Mouse (Mus musculus) E14TG2a.4 (cell line): ENCODE measurements around the gene Hist1h3d.
"Not testable (repeated sequence)": the region's sequence is repeated elsewhere in the genome, so short reads cannot be mapped to it uniquely, and the experiment has no call there.

ENCODE experiments used
- H3K27me3 ChIP-seq: 2 replicates; pipeline ENCODE4 v1.6.1; 2014; ENCODE audit warnings: low read length, control low read depth; ENCODE audit not compliant: insufficient read depth
- H3K36me3 ChIP-seq: 2 replicates; pipeline ENCODE4 v1.6.1; 2014; ENCODE audit warnings: low read length, control low read depth; ENCODE audit not compliant: insufficient read depth
- H3K4me1 ChIP-seq: replicated peaks from 2 replicates; pipeline ENCODE4 v1.6.1; 2014; ENCODE audit warnings: low read depth, low read length, control low read depth
- H3K4me3 ChIP-seq: replicated peaks from 2 replicates; pipeline ENCODE4 v1.5.1; 2014; ENCODE audit warnings: mild to moderate bottlenecking, low read length
- H3K9me3 ChIP-seq: 2 replicates; pipeline ENCODE4 v1.6.1; 2014; ENCODE audit warnings: low read length, control low read depth
- CTCF ChIP-seq: conservative IDR thresholded peaks from 2 replicates; pipeline ENCODE4 v1.5.1; 2014; ENCODE audit warnings: low read length
- NANOG ChIP-seq: IDR thresholded peaks from 2 replicates; pipeline ENCODE4 v1.6.1; 2014; ENCODE audit warnings: borderline replicate concordance, low read length, mixed read lengths
- POU5F1 ChIP-seq: IDR thresholded peaks from 2 replicates; pipeline ENCODE4 v1.6.1; 2014; ENCODE audit warnings: low read length, borderline replicate concordance

The Hist1h3d gene

GRCm38 (mm10) chr13:23551931-23552914, 23.3 kb upstream of the Hist1h3d start:
- Histone ChIP-seq H3K9me3 (no peaks in the 10 kb centered on the region), H3K27me3 (no peaks in the 10 kb centered on the region), H3K36me3 (no peaks in the 10 kb centered on the region), H3K4me1 (peaks cover 27% of the 10 kb centered on the region), H3K4me3 (peak overlapping the region; percentile 75)
- TF ChIP-seq POU5F1 (no peak), CTCF (no peak), NANOG (no peak)

DNA sequence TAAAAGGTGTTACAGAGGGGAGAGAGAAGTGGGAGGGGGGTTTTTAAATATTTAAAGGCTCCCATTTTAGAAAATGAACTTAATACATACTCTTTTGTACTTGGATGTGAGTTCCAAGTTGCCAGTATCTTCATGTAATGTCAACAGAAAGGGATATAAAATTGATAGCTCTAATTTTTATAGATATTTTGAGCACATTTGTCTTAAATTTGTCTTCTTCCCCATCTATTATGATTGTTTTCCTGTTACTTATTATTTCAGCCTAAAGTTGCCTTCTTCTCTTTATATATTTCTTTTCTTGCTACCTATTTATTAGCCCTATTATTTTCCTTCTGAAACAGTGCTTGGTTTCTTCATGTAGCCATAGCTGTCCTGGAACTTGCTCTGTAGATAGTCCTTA, 22.6 kb upstream of the Hist1h3d start, which contains the start of gene Hist1h1d:
Gene Hist1h1d (plus strand): TSS at position 301 of the 400 bp plus-strand sequence.
- no peaks in the 10 kb centered on the region for H3K9me3 ChIP-seq
- H3K36me3 ChIP-seq, result no peaks in the 10 kb centered on the region
- H3K4me3 ChIP-seq, result peak within 1 kb of the TSS; percentile 75
- H3K27me3 ChIP-seq, result no peaks in the 10 kb centered on the region
- no peak for TF ChIP-seq POU5F1
- TF ChIP-seq NANOG, result no peak
- TF ChIP-seq CTCF, result no peak
- H3K4me1 ChIP-seq, result peaks cover 30% of the 10 kb centered on the region

DNA sequence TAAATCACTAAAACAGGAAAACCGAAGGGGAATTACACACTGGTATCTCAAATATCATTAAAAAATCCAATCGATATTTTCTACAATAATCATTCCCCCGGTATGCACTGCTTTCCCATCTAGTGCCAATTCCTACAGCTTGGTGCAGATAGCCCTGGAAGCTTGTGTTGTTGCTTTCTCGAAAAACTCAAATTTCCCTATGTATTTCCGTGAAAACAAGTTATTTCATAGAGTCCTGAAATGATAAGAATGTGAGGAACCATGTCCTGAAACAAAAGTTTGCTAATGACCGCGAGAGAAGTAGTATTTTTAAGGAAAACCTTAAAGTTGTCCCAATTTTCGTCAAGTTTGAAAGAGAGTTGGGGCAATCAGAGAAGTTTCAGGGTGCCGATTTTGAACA, 21.2 kb upstream of the Hist1h3d start:
- Histone ChIP-seq H3K36me3 (no peaks in the 10 kb centered on the region), H3K27me3 (no peaks in the 10 kb centered on the region), H3K9me3 (no peaks in the 10 kb centered on the region), H3K4me1 (peaks cover 30% of the 10 kb centered on the region), H3K4me3 (peak overlapping the region; percentile 78)
- no peak for TF ChIP-seq NANOG
- TF ChIP-seq POU5F1, result no peak
- TF ChIP-seq CTCF, result no peak

- Histone ChIP-seq H3K4me1 (peaks cover 29% of the 10 kb centered on the region), H3K36me3 (no peaks in the 10 kb centered on the region), H3K9me3 (no peaks in the 10 kb centered on the region), H3K27me3 (no peaks in the 10 kb centered on the region), H3K4me3 (peak overlapping the region; percentile 78)
- TF ChIP-seq CTCF, result no peak
- TF ChIP-seq POU5F1, result no peak
- TF ChIP-seq NANOG, result no peak
Observed at GRCm38 (mm10) chr13:23554925-23555838, 20.4 kb upstream of the Hist1h3d start.

GRCm38 (mm10) chr13:23555839-23556416, 19.6 kb upstream of the Hist1h3d start:
- Histone ChIP-seq H3K9me3 (no peaks in the 10 kb centered on the region), H3K36me3 (no peaks in the 10 kb centered on the region), H3K4me1 (peaks cover 28% of the 10 kb centered on the region), H3K27me3 (no peaks in the 10 kb centered on the region), H3K4me3 (peak overlapping the region; percentile 78)
- TF ChIP-seq POU5F1 (no peak), CTCF (no peak), NANOG (no peak)

DNA sequence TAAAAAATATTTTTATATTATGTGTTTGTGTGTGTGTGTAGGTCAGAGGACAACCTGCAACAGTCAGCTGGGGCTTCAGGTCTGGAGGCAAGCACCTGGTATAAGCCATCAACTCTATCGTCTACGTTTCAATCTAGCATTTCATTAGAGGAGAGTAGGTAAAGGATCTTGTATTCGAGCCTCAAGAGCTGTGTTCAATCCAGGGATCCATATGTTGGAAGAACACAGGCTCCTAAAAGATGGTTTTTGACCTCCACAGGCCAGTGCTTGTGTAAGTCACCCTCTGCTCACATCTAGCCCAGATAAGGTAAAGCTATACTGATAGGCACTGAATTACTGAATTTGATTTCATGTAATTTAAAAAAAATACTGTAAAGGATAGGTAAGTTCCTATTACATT, 18.7 kb upstream of the Hist1h3d start:
- H3K4me1 ChIP-seq, result peaks cover 28% of the 10 kb centered on the region
- no peaks in the 10 kb centered on the region for H3K36me3 ChIP-seq
- no peak for TF ChIP-seq NANOG
- TF ChIP-seq POU5F1, result no peak
- no peak for TF ChIP-seq CTCF
- H3K4me3 ChIP-seq, result no peak overlapping the region
- H3K27me3 ChIP-seq, result no peaks in the 10 kb centered on the region
- no peaks in the 10 kb centered on the region for H3K9me3 ChIP-seq

DNA sequence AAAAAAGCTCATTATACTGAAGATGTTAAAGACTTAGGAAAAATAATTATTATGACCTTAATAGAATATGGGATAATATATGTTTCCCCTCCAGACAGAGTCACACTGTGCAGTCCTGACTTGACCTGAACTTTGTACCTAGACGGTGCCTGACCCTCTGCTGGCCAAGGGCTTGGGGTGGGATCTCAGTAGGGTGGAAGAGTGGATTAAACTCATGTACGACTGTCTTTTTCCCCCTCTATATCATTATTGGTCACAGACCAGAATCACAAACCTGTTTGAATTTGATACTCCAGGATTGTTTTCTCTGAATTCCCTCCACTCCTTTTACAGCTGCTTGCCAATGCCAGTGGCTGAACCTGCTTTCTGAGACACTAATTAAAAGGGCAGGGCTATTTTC, 14.9 kb upstream of the Hist1h3d start:
- peaks cover 27% of the 10 kb centered on the region for H3K4me1 ChIP-seq
- not testable (repeated sequence) for H3K9me3 ChIP-seq, H3K27me3 ChIP-seq, H3K36me3 ChIP-seq
- H3K4me3 ChIP-seq, result 0 out of 2 replicates have a peak overlapping the region, but pooled peaks have one; percentile 13

DNA sequence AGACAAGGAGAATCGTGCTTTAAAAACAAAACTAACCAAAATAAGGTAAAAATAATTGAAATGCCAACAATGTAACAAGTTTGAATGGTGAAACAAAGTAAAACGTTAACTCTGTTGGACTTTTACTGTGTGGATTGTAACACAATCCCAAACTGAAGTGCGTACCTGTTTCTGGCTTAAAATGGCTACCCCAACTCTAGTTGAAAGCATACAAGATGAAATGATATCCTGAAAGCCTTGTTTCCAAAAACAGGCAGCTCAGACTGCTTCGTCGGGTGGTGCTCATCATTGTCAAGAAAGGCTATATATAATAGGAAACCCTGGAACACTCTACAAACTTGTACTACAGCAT, 14.1 kb upstream of the Hist1h3d start:
- not testable (repeated sequence) for H3K9me3 ChIP-seq, H3K36me3 ChIP-seq, H3K27me3 ChIP-seq
- peaks cover 24% of the 10 kb centered on the region for H3K4me1 ChIP-seq
- peak overlapping the region; percentile 63 for H3K4me3 ChIP-seq

DNA sequence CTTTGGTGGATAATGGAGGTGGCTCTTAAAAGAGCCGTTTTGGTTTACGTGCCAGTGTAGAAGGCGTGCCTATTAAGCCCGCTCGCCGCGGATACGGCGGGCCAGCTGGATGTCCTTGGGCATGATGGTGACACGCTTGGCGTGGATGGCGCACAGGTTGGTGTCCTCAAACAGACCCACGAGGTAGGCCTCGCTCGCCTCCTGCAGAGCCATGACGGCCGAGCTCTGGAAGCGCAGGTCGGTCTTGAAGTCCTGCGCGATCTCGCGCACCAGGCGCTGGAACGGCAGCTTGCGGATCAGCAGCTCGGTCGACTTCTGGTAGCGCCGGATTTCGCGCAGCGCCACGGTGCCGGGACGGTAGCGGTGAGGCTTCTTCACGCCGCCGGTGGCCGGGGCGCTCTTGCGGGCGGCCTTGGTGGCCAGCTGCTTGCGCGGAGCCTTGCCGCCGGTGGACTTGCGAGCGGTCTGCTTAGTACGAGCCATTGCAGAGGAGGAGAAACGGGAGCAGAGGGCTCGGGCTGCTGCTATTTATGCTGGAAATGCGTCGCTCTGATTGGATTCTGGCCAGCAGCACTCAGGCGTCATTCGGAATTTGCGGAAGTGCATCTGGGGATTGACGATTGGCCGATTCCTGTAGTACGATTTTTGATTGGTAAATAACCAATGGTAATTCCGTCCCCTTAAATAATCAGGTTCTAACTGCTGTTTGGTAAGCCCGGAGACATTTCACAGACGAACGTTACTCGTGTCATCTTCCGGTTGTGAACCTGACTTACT, 13.5 kb upstream of the Hist1h3d start, which contains the start of gene Hist1h3e:
Gene Hist1h3e (minus strand): TSS at position 487 of the 777 bp plus-strand sequence.
- not testable (repeated sequence) for H3K27me3 ChIP-seq, H3K36me3 ChIP-seq, H3K9me3 ChIP-seq
- Histone ChIP-seq H3K4me3 (peak within 1 kb of the TSS; percentile 74), H3K4me1 (peaks cover 21% of the 10 kb centered on the region)
